Mouse (Mus musculus) spleen, adult 2 months (tissue): ENCODE results near the gene Gsto1.

Source experiments
- CTCF ChIP-seq: fragments of 200-500 bp; IDR thresholded peaks from 2 replicates; pipeline ENCODE4 v1.5.1; 2011; ENCODE audit warnings: mild to moderate bottlenecking, inconsistent platforms; ENCODE audit not compliant: insufficient read depth, insufficient read length, insufficient replicate concordance; ENCODE audit errors: extremely low read depth
- POLR2A ChIP-seq: fragments of 200-500 bp; IDR thresholded peaks from 2 replicates; pipeline ENCODE4 v1.6.1; 2011; ENCODE audit warnings: low read depth, low read length, inconsistent platforms

DNA sequence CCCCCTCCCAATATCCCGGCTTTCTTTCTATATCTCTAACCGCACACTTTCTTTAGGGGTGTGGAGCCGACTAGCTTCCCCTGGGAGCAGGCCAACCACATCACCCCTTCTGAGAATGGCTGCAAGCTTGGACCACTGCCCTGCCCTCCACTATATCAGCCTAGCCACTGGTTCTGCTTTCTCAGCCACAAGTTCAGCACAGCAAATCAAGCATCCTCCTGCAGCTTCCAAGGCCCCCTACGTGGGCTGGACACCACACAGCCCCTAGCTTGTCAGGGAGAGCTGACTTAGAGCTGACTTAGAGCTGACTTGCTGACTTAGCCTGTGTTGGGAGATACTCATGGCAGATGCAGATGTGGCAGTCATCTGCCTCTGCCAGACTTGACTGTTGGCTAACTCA, 50.3 kb downstream of the Gsto1 start:
- TF ChIP-seq CTCF, result no peak
- TF ChIP-seq POLR2A, result no peak
